Mouse (Mus musculus) stomach, embryonic 14.5 days (tissue): ENCODE measurements around the gene Dnajb9. TPM values are rescaled to one million over a fixed set of nuclear protein-coding genes. Genes with fewer than 3 reads are reported as not detected.

ENCODE experiments used
- ATAC-seq: fragments of 200-750 bp; cut with Nextera tagmentation; 2 replicates; pipeline ENCODE4 v1.8.0; 2017; ENCODE audit warnings: low read depth, moderate TSS enrichment; ENCODE audit not compliant: insufficient number of reproducible peaks, insufficient read depth, low FRiP score
- H3K27ac ChIP-seq: fragments of 300-500 bp; sonication (generic); 2 replicates; pipeline ENCODE4 v1.5.1; 2014; ENCODE audit warnings: mild to moderate bottlenecking, low read length, moderate library complexity, mixed read lengths
- H3K27me3 ChIP-seq: fragments of 300-500 bp; sonication (generic); 2 replicates; pipeline ENCODE4 v1.6.1; 2014; ENCODE audit warnings: low read length, control low read depth, mixed read lengths; ENCODE audit not compliant: control insufficient read depth, insufficient read depth
- H3K36me3 ChIP-seq: fragments of 300-500 bp; sonication (generic); 2 replicates; pipeline ENCODE4 v1.6.1; 2014; ENCODE audit warnings: mild to moderate bottlenecking, control low read depth, low read length, moderate library complexity, mixed read lengths; ENCODE audit not compliant: control insufficient read depth, insufficient read depth
- H3K4me1 ChIP-seq: fragments of 300-500 bp; sonication (generic); 2 replicates; pipeline ENCODE4 v1.6.1; 2014; ENCODE audit warnings: low read length, control low read depth, mixed read lengths; ENCODE audit not compliant: control insufficient read depth, insufficient read depth
- H3K4me2 ChIP-seq: fragments of 300-500 bp; sonication (generic); replicated peaks from 2 replicates; pipeline ENCODE4 v1.6.1; 2014; ENCODE audit warnings: low read depth, low read length, control low read depth
- H3K4me3 ChIP-seq: fragments of 300-500 bp; sonication (generic); 2 replicates; pipeline ENCODE4 v1.5.1; 2014; ENCODE audit warnings: low read depth, low read length, control low read depth
- H3K9ac ChIP-seq: fragments of 300-500 bp; sonication (generic); replicated peaks from 2 replicates; pipeline ENCODE4 v1.6.1; 2014; ENCODE audit warnings: low read depth, mild to moderate bottlenecking, control low read depth, low read length, moderate library complexity, mixed read lengths
- H3K9me3 ChIP-seq: fragments of 300-500 bp; sonication (generic); 2 replicates; pipeline ENCODE4 v1.6.1; 2016; ENCODE audit warnings: low read depth, low read length, control low read depth; ENCODE audit not compliant: control insufficient read depth
- whole genome bisulfite sequencing: fragments of 180-500 bp; shearing (Covaris S2); extraction: QIAGEN DNeasy Blood & Tissue Kit; methylation state at CpG from one replicate; pipeline ENCODE4 v1.1.7; 2014; 5-methylcytosine and 5-hydroxymethylcytosine counted together
- polyA plus RNA-seq: library from polyadenylated mRNA; unstranded; fragments of >200 nt; fragmentation: Nextera tagmentation; extraction: Ambion mirVana; gene quantifications from 2 replicates; pipeline ENCODE4 v1.2.1, GENCODE M21; 2014

Gene Dnajb9
- 19.9 and 24.1 TPM in 2 replicates for polyA plus RNA-seq

GRCm38 (mm10) chr12:44209824-44210752, at the start of gene Dnajb9:
Gene Dnajb9 (minus strand): TSS chr12:44210326.
- Histone ChIP-seq H3K27ac (peak within 1 kb of the TSS; percentile 76), H3K9me3 (no peaks in the 10 kb centered on the region), H3K4me2 (peak within 1 kb of the TSS; percentile 71), H3K9ac (peak within 1 kb of the TSS; percentile 76), H3K36me3 (peaks cover 4% of the 10 kb centered on the region), H3K4me3 (peak within 1 kb of the TSS; percentile 89), H3K27me3 (no peaks in the 10 kb centered on the region), H3K4me1 (peaks cover 3% of the 10 kb centered on the region; the same call in 1 of the 2 replicates)
- under 1% methylated on average over 75 of the region's 77 CpGs for WGBS
- ATAC-seq, result peak; percentile 99

DNA sequence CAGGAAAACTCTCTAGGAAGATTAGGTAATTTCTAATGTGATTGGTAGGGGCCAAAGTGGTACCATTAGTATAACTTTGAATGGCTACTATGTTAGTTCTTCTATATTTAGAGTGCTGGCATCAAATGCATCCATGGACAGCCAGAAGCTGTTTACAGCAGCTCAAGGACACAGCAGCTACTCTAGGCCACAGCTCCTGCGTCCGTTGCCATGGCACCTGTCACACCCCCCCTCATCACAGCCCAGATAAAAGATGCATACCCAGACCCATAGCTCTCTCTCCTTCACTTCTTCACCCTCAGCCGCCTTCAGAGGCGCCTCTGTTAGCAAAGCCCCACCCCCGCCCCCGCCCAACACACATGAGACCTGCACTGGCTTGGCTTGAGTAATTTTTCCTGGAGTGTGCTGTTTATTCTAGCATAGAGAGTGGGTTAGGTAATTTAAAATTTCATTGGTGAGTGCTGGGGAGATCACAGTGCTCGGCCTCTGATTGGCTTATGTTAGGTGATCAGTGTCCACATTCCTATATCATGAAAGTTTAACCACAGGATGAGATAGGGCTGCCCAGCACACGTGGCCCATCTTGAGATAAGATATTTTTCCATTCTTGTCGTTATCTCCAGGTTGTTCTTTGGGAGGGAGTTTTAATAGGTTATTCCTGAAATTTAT, 38.3 kb upstream of the Dnajb9 start:
- no peak overlapping the region for H3K9ac ChIP-seq
- no peaks in the 10 kb centered on the region for H3K36me3 ChIP-seq
- no peak overlapping the region for H3K4me2 ChIP-seq
- H3K27ac ChIP-seq, result no peak overlapping the region
- peak; percentile 61; the same call in 1 of the 2 replicates for ATAC-seq
- H3K4me3 ChIP-seq, result no peak overlapping the region
- H3K27me3 ChIP-seq, result no peaks in the 10 kb centered on the region
- 69% methylated on average over 9 of the region's 9 CpGs for WGBS
- H3K4me1 ChIP-seq, result no peaks in the 10 kb centered on the region
- H3K9me3 ChIP-seq, result no peaks in the 10 kb centered on the region

- ATAC-seq, result no peak
These were observed 35.6 kb upstream of the Dnajb9 start for GRCm38 (mm10) chr12:44245739-44246138.

GRCm38 (mm10) chr12:44242407-44242806, 32.3 kb upstream of the Dnajb9 start:
- Histone ChIP-seq H3K9ac (no peak overlapping the region), H3K4me2 (no peak overlapping the region), H3K36me3 (no peaks in the 10 kb centered on the region), H3K4me3 (no peak overlapping the region), H3K27me3 (no peaks in the 10 kb centered on the region), H3K9me3 (no peaks in the 10 kb centered on the region), H3K27ac (no peak overlapping the region), H3K4me1 (no peaks in the 10 kb centered on the region)
- WGBS, result 93% methylated on average over 4 of the region's 4 CpGs
- no peak for ATAC-seq

More at GRCm38 (mm10) chr12:44245739-44246138, 35.6 kb upstream of the Dnajb9 start:
- Histone ChIP-seq H3K36me3 (no peaks in the 10 kb centered on the region), H3K4me2 (no peak overlapping the region), H3K27ac (no peak overlapping the region), H3K4me3 (no peak overlapping the region), H3K9ac (no peak overlapping the region), H3K9me3 (no peaks in the 10 kb centered on the region), H3K4me1 (no peaks in the 10 kb centered on the region), H3K27me3 (no peaks in the 10 kb centered on the region)
- 85% methylated on average over 3 of the region's 3 CpGs for WGBS

GRCm38 (mm10) chr12:44241090-44241489, 31.0 kb upstream of the Dnajb9 start:
- Histone ChIP-seq H3K27me3 (no peaks in the 10 kb centered on the region), H3K4me2 (no peak overlapping the region), H3K4me3 (no peak overlapping the region), H3K9me3 (no peaks in the 10 kb centered on the region), H3K9ac (no peak overlapping the region), H3K27ac (no peak overlapping the region), H3K36me3 (no peaks in the 10 kb centered on the region), H3K4me1 (no peaks in the 10 kb centered on the region)
- 73% methylated on average over 7 of the region's 7 CpGs for WGBS
- no peak for ATAC-seq

DNA sequence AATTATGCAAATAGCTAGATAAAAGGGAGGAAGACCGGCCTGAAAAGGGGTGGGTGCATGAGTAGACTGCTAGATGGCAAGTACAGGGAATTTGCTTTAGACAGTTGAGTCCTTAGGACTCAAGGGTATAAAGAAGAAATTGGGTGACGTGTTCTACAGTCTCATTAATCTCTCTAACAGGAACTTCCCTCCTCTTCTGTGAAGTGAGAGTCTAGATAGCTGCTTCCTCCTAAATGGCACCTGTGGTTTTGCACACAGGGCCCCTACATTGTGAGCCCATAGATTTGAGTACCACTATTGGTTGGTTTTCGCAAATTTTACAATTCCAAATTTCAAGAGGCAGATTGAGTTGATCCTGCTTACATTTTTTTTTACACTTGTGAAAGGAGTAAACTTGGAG, 14.5 kb upstream of the Dnajb9 start:
- no peak overlapping the region for H3K27ac ChIP-seq
- no peak overlapping the region for H3K9ac ChIP-seq
- H3K4me3 ChIP-seq, result no peak overlapping the region
- no peaks in the 10 kb centered on the region for H3K4me1 ChIP-seq
- H3K4me2 ChIP-seq, result no peak overlapping the region
- no peaks in the 10 kb centered on the region for H3K9me3 ChIP-seq
- 72% methylated on average over 3 of the region's 3 CpGs for WGBS
- H3K36me3 ChIP-seq, result no peaks in the 10 kb centered on the region
- no peak for ATAC-seq
- H3K27me3 ChIP-seq, result no peaks in the 10 kb centered on the region

DNA sequence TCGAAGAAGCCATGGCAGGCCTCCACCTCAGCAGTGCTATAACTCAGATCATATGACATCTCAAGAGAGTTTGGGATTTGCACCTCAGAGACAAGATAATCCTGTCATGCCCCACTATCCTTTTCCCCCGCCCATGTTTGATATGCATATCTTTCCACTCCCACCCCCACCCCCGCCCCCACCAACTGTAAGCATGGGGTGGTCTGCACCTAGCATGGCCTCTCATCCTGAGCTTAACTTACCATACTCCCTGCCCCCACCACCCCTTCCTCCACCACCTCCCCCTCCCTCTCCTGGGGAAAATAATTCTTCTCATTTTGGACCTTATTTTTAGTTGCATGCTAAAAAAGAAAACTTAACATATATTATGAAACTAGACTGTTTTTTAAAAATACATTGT, 12.9 kb upstream of the Dnajb9 start:
- no peak overlapping the region for H3K4me2 ChIP-seq
- no peak overlapping the region for H3K27ac ChIP-seq
- H3K4me1 ChIP-seq, result no peaks in the 10 kb centered on the region
- no peak for ATAC-seq
- no peaks in the 10 kb centered on the region for H3K27me3 ChIP-seq
- no peaks in the 10 kb centered on the region for H3K36me3 ChIP-seq
- no peak overlapping the region for H3K9ac ChIP-seq
- WGBS, result 68% methylated on average over 3 of the region's 3 CpGs
- H3K9me3 ChIP-seq, result no peaks in the 10 kb centered on the region
- no peak overlapping the region for H3K4me3 ChIP-seq

- H3K27ac ChIP-seq, result no peak overlapping the region
- WGBS, result 2% methylated on average over 89 of the region's 89 CpGs
- no peak for ATAC-seq
These were observed 11.7 kb upstream of the Dnajb9 start for GRCm38 (mm10) chr12:44221651-44222356.

More at GRCm38 (mm10) chr12:44221651-44222356, 11.7 kb upstream of the Dnajb9 start:
- peak overlapping the region; percentile 47 for H3K9ac ChIP-seq
- H3K27me3 ChIP-seq, result no peaks in the 10 kb centered on the region
- H3K4me1 ChIP-seq, result no peaks in the 10 kb centered on the region
- no peaks in the 10 kb centered on the region for H3K9me3 ChIP-seq
- H3K4me2 ChIP-seq, result peak overlapping the region; percentile 71
- H3K4me3 ChIP-seq, result peak overlapping the region; percentile 57
- H3K36me3 ChIP-seq, result no peaks in the 10 kb centered on the region
